Mouse (Mus musculus): ENCODE results near the gene Slc2a9. TPM values are rescaled to one million over a fixed set of nuclear protein-coding genes. Genes with fewer than 3 reads are reported as not detected.

Gene Slc2a9
- total and polyA plus RNA-seq, 3 experiments, result 1.6 to 2.8 (median 2.3) TPM

DNA sequence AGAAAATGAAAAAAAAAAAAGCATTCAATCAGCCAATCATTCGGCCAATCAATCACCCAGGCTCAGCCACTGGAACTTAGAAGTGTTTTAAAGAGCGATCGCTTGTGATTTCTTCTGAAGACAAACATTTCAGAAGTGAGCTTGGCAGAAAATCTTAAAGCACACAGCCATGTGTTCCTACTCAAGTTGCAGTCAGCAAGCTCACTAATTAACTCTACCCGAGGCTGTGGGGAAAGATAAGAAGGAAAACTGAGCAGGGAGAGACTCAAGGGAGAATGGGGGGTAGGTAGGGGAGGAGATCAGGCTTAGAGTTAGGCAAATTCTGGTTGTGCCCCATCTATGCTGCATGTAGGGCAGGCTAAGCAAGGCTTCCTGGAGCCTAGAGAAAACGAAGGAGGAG, 130.6 kb downstream of the Slc2a9 start:
- Histone ChIP-seq H3K4me2 (ENCODE audit: insufficient read depth, low read depth, poor library complexity, severe bottlenecking) (no peak overlapping the region), H3K36me3 (replicated peaks in 1 of 2; ENCODE audit: control insufficient read depth in 1 of 2, insufficient read depth in 1 of 2, low read length in 1 of 2) (no peaks in the 10 kb centered on the region), H3K4me1 (ENCODE audit: control insufficient read depth in 1 of 2, insufficient read depth in 2 of 2) (no peaks in the 10 kb centered on the region), H3K9ac (ENCODE audit: insufficient read depth, low read depth) (no peak overlapping the region), H3K27ac (ENCODE audit: insufficient read depth, low read depth) (no peak overlapping the region), H3K79me2 (replicated peaks; ENCODE audit: control insufficient read depth, extremely low read depth, insufficient read depth, poor library complexity, severe bottlenecking) (no peaks in the 10 kb centered on the region), H3K27me3 (replicated peaks) (no peaks in the 10 kb centered on the region), H3K4me3 (replicated peaks in 1 of 3; ENCODE audit: low read depth in 2 of 3, low read length in 2 of 3, poor library complexity in 1 of 3) (no peak overlapping the region), H3K9me3 (replicated peaks; ENCODE audit: low read length) (no peaks in the 10 kb centered on the region)
- dilution Hi-C loops (cut with MboI; ENCODE audit: extremely low pct_ligation_motif_present, extremely low pct_unique_long_range_greater_than_20kb, low sequenced_read_pairs) (no loop called here), in situ Hi-C loops (cut with MboI; ENCODE audit: low pct_ligation_motif_present, low pct_unique_long_range_greater_than_20kb, low sequenced_read_pairs) (no loop called here)
- DNase-seq (ENCODE audit: extremely low read depth), result no peak
- TF ChIP-seq MAZ (IDR thresholded peaks at IDR 0.05; ENCODE audit: low read depth, low read length), result no peak
- no peak for TF ChIP-seq CHD2 (IDR thresholded peaks at IDR 0.05; ENCODE audit: low read length)
- no peak for TF ChIP-seq POLR2AphosphoS2 (IDR thresholded peaks at IDR 0.05; ENCODE audit: low read depth, low read length)
- TF ChIP-seq JUND (conservative IDR thresholded peaks at IDR 0.05; ENCODE audit: low read depth, low read length), result no peak
- no peak for TF ChIP-seq PAX5 (IDR thresholded peaks at IDR 0.05; ENCODE audit: low read length)
- no peak for TF ChIP-seq TCF12 (IDR thresholded peaks at IDR 0.05; ENCODE audit: low read depth, low read length)
- no peak for TF ChIP-seq ZKSCAN1 (IDR thresholded peaks at IDR 0.05; ENCODE audit: borderline replicate concordance, low read depth, low read length)
- no peak for TF ChIP-seq MYC (IDR thresholded peaks at IDR 0.05; ENCODE audit: low read depth, low read length)
- no peak for TF ChIP-seq MXI1 (IDR thresholded peaks at IDR 0.05; ENCODE audit: low read depth, low read length)
- no peak for TF ChIP-seq EP300 (IDR thresholded peaks at IDR 0.05; ENCODE audit: low read length)
- no peak for TF ChIP-seq NELFE (IDR thresholded peaks at IDR 0.05; ENCODE audit: low read depth, low read length)
- TF ChIP-seq USF2 (conservative IDR thresholded peaks at IDR 0.05; ENCODE audit: low read depth, low read length), result no peak
- no peak for TF ChIP-seq SMC3 (IDR thresholded peaks at IDR 0.05; ENCODE audit: low read depth, low read length)
- TF ChIP-seq MAFK (IDR thresholded peaks at IDR 0.05; ENCODE audit: insufficient replicate concordance, low read length), result no peak
- no peak for TF ChIP-seq HCFC1 (IDR thresholded peaks at IDR 0.05; ENCODE audit: low read depth, low read length)
- TF ChIP-seq E2F4 (IDR thresholded peaks at IDR 0.05; ENCODE audit: insufficient replicate concordance, low read depth, low read length), result no peak
- no peak for TF ChIP-seq IRF4 (IDR thresholded peaks at IDR 0.05; ENCODE audit: low read depth, low read length)
- no peak for TF ChIP-seq ELF1 (IDR thresholded peaks at IDR 0.05; ENCODE audit: low read depth, low read length)
- TF ChIP-seq SIN3A (IDR thresholded peaks at IDR 0.05; ENCODE audit: low read length), result no peak
- TF ChIP-seq ZMIZ1 (IDR thresholded peaks at IDR 0.05; ENCODE audit: low read depth, low read length), result no peak

DNA sequence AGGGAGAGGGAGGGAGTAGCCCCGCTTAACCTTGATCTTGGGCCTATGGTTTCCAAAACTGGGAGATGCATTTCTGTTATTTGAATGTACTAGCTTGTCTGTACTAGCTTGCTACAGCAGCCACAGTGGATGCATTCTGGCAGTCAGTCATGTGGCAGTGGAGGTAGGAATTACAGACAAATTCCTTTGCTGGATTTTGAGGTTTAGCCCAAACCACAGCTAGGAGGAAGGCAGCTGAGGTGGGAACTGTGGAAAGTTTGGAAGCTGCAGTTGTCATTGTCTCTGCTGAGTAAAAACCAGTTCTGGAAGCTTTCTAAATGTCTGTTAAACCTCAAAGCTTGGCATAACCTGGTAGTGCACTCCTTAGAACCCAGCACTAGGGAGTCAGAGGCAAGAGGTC, 131.6 kb downstream of the Slc2a9 start:
- no peak overlapping the region for H3K9ac ChIP-seq (ENCODE audit: insufficient read depth, low read depth)
- H3K9me3 ChIP-seq (replicated peaks; ENCODE audit: low read length), result no peaks in the 10 kb centered on the region
- H3K4me2 ChIP-seq (ENCODE audit: insufficient read depth, low read depth, poor library complexity, severe bottlenecking), result no peak overlapping the region
- no peak overlapping the region for H3K27ac ChIP-seq (ENCODE audit: insufficient read depth, low read depth)
- H3K36me3 ChIP-seq (replicated peaks in 1 of 2; ENCODE audit: control insufficient read depth in 1 of 2, insufficient read depth in 1 of 2, low read length in 1 of 2), result no peaks in the 10 kb centered on the region
- dilution Hi-C loops (cut with MboI; ENCODE audit: extremely low pct_ligation_motif_present, extremely low pct_unique_long_range_greater_than_20kb, low sequenced_read_pairs), result no loop called here
- H3K4me3 ChIP-seq (replicated peaks in 1 of 3; ENCODE audit: low read depth in 2 of 3, low read length in 2 of 3, poor library complexity in 1 of 3), result no peak overlapping the region
- no peak for TF ChIP-seq KAT2A (IDR thresholded peaks at IDR 0.05; ENCODE audit: insufficient replicate concordance, low read length)
- no peak for TF ChIP-seq MAX (IDR thresholded peaks at IDR 0.05; ENCODE audit: low read length)
- TF ChIP-seq SIN3A (IDR thresholded peaks at IDR 0.05; ENCODE audit: low read length), result no peak
- H3K27me3 ChIP-seq (replicated peaks), result no peaks in the 10 kb centered on the region
- DNase-seq (ENCODE audit: extremely low read depth), result no peak
- H3K4me1 ChIP-seq (ENCODE audit: control insufficient read depth in 1 of 2, insufficient read depth in 2 of 2), result no peaks in the 10 kb centered on the region
- no peaks in the 10 kb centered on the region for H3K79me2 ChIP-seq (replicated peaks; ENCODE audit: control insufficient read depth, extremely low read depth, insufficient read depth, poor library complexity, severe bottlenecking)
- in situ Hi-C loops (cut with MboI; ENCODE audit: low pct_ligation_motif_present, low pct_unique_long_range_greater_than_20kb, low sequenced_read_pairs), result no loop called here

Data from CH12.LX (cell line).